Mouse (Mus musculus): ENCODE measurements around the gene Ube2v1.

The Ube2v1 gene

GRCm38 (mm10) chr2:167563035-167563434, 68.9 kb downstream of the Ube2v1 start:
- DNase-seq (ENCODE audit: low spot score in 2 of 2) = no peak

- DNase-seq (ENCODE audit: low spot score in 2 of 2) = no peak
Measured at GRCm38 (mm10) chr2:167562101-167562500, 69.8 kb downstream of the Ube2v1 start.

- DNase-seq (ENCODE audit: low spot score in 2 of 2) = no peak
Measured at GRCm38 (mm10) chr2:167559413-167559812, 72.5 kb downstream of the Ube2v1 start.

Measured in urinary bladder, adult 18-20 months (tissue).